Mouse (Mus musculus) small intestine, adult 2 months (tissue): Measurements from ENCODE around the gene Sparcl1.

Source experiments
- CTCF ChIP-seq: fragments of 200-500 bp; IDR thresholded peaks from 2 replicates; pipeline ENCODE4 v1.5.1; 2012; ENCODE audit warnings: low read depth, mild to moderate bottlenecking, control low read depth, inconsistent platforms, low read length, moderate library complexity, mixed read lengths; ENCODE audit not compliant: insufficient replicate concordance, insufficient read length; ENCODE audit errors: extremely low read depth
- POLR2A ChIP-seq: fragments of 200-500 bp; IDR thresholded peaks from 2 replicates; pipeline ENCODE4 v1.6.1; 2012; ENCODE audit warnings: low read depth, mild to moderate bottlenecking, control low read depth, inconsistent platforms, low read length, moderate library complexity

DNA sequence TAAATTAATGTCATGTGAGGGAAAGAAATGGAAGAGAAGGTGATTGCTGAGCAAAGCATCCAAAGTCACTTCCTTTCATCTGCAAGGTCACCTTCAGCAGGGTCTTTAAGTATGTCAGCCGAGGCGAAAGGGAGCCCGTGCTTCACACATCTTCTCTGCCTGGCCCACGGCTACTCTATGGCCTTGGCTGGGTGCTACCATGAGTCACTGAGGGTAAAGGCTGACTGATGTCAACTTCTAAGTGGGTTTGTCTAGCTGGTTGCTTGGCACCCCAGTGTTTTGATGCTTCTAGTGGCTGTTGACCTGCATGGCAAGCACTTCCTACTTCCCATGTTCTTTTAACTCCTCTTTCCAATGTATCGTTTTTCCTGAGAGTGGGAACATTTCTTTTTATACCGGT, 36.7 kb upstream of the Sparcl1 start:
- TF ChIP-seq POLR2A (no peak), CTCF (no peak)
